Mouse (Mus musculus): ENCODE measurements around the gene Gm44596. TPM values are rescaled to one million over a fixed set of nuclear protein-coding genes. Genes with fewer than 3 reads are reported as not detected.

Gm44596 gene
- total and polyA plus RNA-seq, 3 experiments, result not detected

DNA sequence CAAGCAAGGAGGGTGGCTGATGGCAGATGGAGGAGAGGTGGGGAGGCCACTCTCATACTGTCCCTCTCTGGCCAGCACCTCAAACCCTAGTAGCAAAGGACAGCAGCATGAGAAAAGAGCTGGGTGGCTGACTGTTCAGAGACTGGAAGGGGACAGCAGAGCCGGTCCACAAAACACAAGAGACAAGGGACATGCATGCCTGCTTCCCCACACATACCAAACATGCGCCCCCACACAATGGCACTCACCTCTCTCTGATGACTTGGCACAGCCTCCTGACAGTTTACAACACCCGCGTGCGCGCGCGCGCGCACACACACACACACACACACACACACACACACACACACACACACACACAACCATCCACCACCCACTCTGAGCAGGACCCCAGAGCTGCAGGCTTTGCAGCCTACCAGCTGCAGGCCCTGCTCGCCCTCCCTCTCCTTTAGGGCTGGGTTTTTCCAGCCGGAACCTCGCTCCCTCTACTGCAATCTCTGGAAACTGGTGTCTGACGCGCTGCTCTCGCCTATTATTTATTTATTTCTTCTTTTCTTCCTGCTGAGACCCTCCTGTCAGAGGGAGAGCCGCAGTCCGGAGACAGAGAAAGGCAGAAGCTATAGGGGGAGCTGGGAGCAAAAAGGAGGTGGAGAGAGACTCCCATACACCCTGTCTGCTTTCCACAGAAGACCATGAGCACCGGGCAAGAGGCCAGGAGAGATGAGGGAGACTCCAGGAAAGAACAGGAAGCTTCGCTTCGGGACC is 24.3 kb downstream of the Gm44596 start:
- WGBS, result 33% methylated on average over 21 of the region's 21 CpGs
- Histone ChIP-seq H3K79me2 (replicated peaks; ENCODE audit: control insufficient read depth, insufficient read depth, low read length) (no peaks in the 10 kb centered on the region), H3K27me3 (ENCODE audit: control insufficient read depth, insufficient read depth, low read length) (no peaks in the 10 kb centered on the region), H3K36me3 (ENCODE audit: control insufficient read depth, insufficient read depth, low read length) (no peaks in the 10 kb centered on the region), H3K27ac (no peak overlapping the region), H3K4me1 (ENCODE audit: control insufficient read depth, insufficient read depth, low read length) (no peaks in the 10 kb centered on the region), H3K4me3 (no peak overlapping the region), H3K9ac (ENCODE audit: low read depth, low read length) (peak overlapping the region; percentile 6; the same call in 1 of the 2 replicates)
- intact Hi-C loops (cut with DNase I), result no loop called here
- TF ChIP-seq CTCF (IDR thresholded peaks at IDR 0.05) (no peak), EP300 (IDR thresholded peaks at IDR 0.05; ENCODE audit: insufficient read depth, low read depth, low read length) (no peak), POLR2A (IDR thresholded peaks at IDR 0.05; ENCODE audit: insufficient read depth, low read depth, low read length) (no peak)
- peak; percentile 15 to 34 for DNase-seq

- no peaks in the 10 kb centered on the region for H3K4me1 ChIP-seq (ENCODE audit: control insufficient read depth, insufficient read depth, low read length)
- no peaks in the 10 kb centered on the region for H3K27me3 ChIP-seq (ENCODE audit: control insufficient read depth, insufficient read depth, low read length)
- 48% methylated on average over 5 of the region's 5 CpGs for WGBS
- no peaks in the 10 kb centered on the region for H3K79me2 ChIP-seq (replicated peaks; ENCODE audit: control insufficient read depth, insufficient read depth, low read length)
- TF ChIP-seq POLR2A (IDR thresholded peaks at IDR 0.05; ENCODE audit: insufficient read depth, low read depth, low read length), result no peak
- TF ChIP-seq EP300 (IDR thresholded peaks at IDR 0.05; ENCODE audit: insufficient read depth, low read depth, low read length), result no peak
- TF ChIP-seq CTCF (IDR thresholded peaks at IDR 0.05), result no peak
- H3K9ac ChIP-seq (ENCODE audit: low read depth, low read length), result no peak overlapping the region
- H3K4me3 ChIP-seq, result no peak overlapping the region
- intact Hi-C loops (cut with DNase I), result no loop called here
- no peaks in the 10 kb centered on the region for H3K36me3 ChIP-seq (ENCODE audit: control insufficient read depth, insufficient read depth, low read length)
- no peak overlapping the region for H3K27ac ChIP-seq
- DNase-seq, result no peak
Observed at GRCm38 (mm10) chr6:128404708-128405107, 29.4 kb downstream of the Gm44596 start.

GRCm38 (mm10) chr6:128408544-128409125 is 33.3 kb downstream of the Gm44596 start:
- TF ChIP-seq EP300 (IDR thresholded peaks at IDR 0.05; ENCODE audit: insufficient read depth, low read depth, low read length) (no peak), POLR2A (IDR thresholded peaks at IDR 0.05; ENCODE audit: insufficient read depth, low read depth, low read length) (no peak), CTCF (IDR thresholded peaks at IDR 0.05) (no peak)
- no peaks in the 10 kb centered on the region for H3K4me1 ChIP-seq (ENCODE audit: control insufficient read depth, insufficient read depth, low read length)
- no peaks in the 10 kb centered on the region for H3K36me3 ChIP-seq (ENCODE audit: control insufficient read depth, insufficient read depth, low read length)
- H3K27ac ChIP-seq, result no peak overlapping the region
- DNase-seq, result no peak
- H3K9ac ChIP-seq (ENCODE audit: low read depth, low read length), result no peak overlapping the region
- H3K27me3 ChIP-seq (ENCODE audit: control insufficient read depth, insufficient read depth, low read length), result no peaks in the 10 kb centered on the region
- H3K4me3 ChIP-seq, result no peak overlapping the region
- no peaks in the 10 kb centered on the region for H3K79me2 ChIP-seq (replicated peaks; ENCODE audit: control insufficient read depth, insufficient read depth, low read length)
- intact Hi-C loops (cut with DNase I), result no loop called here
- 88% methylated on average over 7 of the region's 7 CpGs for WGBS

- DNase-seq, result no peak
- WGBS, result 95% methylated on average over 13 of the region's 13 CpGs
- Histone ChIP-seq H3K4me1 (ENCODE audit: control insufficient read depth, insufficient read depth, low read length) (no peaks in the 10 kb centered on the region), H3K27ac (no peak overlapping the region), H3K4me3 (no peak overlapping the region), H3K79me2 (replicated peaks; ENCODE audit: control insufficient read depth, insufficient read depth, low read length) (no peaks in the 10 kb centered on the region), H3K36me3 (ENCODE audit: control insufficient read depth, insufficient read depth, low read length) (no peaks in the 10 kb centered on the region), H3K9ac (ENCODE audit: low read depth, low read length) (no peak overlapping the region), H3K27me3 (ENCODE audit: control insufficient read depth, insufficient read depth, low read length) (no peaks in the 10 kb centered on the region)
- intact Hi-C loops (cut with DNase I), result loop anchor here (2.0 to 10.0 kb wide), 4 partner anchors 30 to 206 kb away; partner anchors contain the start of genes Foxm1 and Rhno1
- TF ChIP-seq EP300 (IDR thresholded peaks at IDR 0.05; ENCODE audit: insufficient read depth, low read depth, low read length), result no peak
- no peak for TF ChIP-seq POLR2A (IDR thresholded peaks at IDR 0.05; ENCODE audit: insufficient read depth, low read depth, low read length)
- no peak for TF ChIP-seq CTCF (IDR thresholded peaks at IDR 0.05)
Observed at GRCm38 (mm10) chr6:128410305-128410704, 35.0 kb downstream of the Gm44596 start.

DNA sequence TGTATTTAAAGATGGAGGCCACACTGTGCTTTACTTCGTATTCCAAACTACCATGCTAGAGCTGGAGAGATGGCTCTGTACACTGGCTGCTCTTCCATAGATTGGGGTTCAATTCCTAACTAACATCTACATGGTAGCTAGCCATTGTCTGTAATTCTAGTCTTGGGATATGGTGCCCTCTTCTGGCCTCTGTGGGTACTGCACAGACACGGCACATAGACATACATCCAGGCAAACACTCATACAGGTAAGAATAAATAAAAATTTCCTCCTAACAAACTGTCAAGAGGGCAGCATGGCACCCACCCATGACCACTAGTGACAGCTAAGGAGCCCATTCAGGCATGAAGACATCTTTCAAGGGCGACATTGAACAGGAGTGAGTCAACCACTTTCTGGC is 35.8 kb downstream of the Gm44596 start:
- TF ChIP-seq POLR2A (IDR thresholded peaks at IDR 0.05; ENCODE audit: insufficient read depth, low read depth, low read length) (no peak), EP300 (IDR thresholded peaks at IDR 0.05; ENCODE audit: insufficient read depth, low read depth, low read length) (0 out of 2 replicates have a peak, but pooled peaks have one; percentile 62)
- H3K27me3 ChIP-seq (ENCODE audit: control insufficient read depth, insufficient read depth, low read length), result no peaks in the 10 kb centered on the region
- DNase-seq, result peak; percentile 63 to 85
- H3K9ac ChIP-seq (ENCODE audit: low read depth, low read length), result no peak overlapping the region
- intact Hi-C loops (cut with DNase I), result loop anchor here (1.0 to 10.0 kb wide), 6 partner anchors 30 to 206 kb away; partner anchors contain the start of genes Foxm1 and Rhno1
- WGBS, result 11% methylated on average over 3 of the region's 3 CpGs
- no peaks in the 10 kb centered on the region for H3K36me3 ChIP-seq (ENCODE audit: control insufficient read depth, insufficient read depth, low read length)
- H3K4me3 ChIP-seq, result no peak overlapping the region
- H3K27ac ChIP-seq, result no peak overlapping the region
- H3K4me1 ChIP-seq (ENCODE audit: control insufficient read depth, insufficient read depth, low read length), result no peaks in the 10 kb centered on the region
- no peaks in the 10 kb centered on the region for H3K79me2 ChIP-seq (replicated peaks; ENCODE audit: control insufficient read depth, insufficient read depth, low read length)

DNA sequence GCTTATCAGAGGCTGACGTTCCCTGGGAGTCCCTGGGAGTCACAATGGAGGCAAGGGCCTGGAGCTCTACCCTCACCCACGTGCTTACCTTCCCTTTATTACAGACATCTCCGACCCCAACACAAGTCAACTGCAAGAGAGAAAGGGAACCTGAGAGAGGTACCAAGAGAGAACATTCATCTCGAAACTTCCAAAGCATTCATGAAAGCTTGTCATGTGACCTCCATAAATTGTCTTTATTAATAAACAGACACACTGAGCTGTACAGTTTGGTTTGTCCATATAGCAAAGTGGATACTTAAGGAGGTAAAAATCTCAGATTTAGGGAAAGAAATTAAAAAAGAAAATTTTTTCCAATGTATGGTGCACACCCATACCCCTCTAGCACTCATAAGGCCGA is 40.9 kb downstream of the Gm44596 start:
- WGBS, result 87% methylated on average over 5 of the region's 5 CpGs
- DNase-seq, result no peak
- Histone ChIP-seq H3K4me3 (no peak overlapping the region), H3K79me2 (replicated peaks; ENCODE audit: control insufficient read depth, insufficient read depth, low read length) (no peaks in the 10 kb centered on the region), H3K9ac (ENCODE audit: low read depth, low read length) (no peak overlapping the region), H3K27ac (no peak overlapping the region), H3K4me1 (ENCODE audit: control insufficient read depth, insufficient read depth, low read length) (no peaks in the 10 kb centered on the region), H3K36me3 (ENCODE audit: control insufficient read depth, insufficient read depth, low read length) (no peaks in the 10 kb centered on the region), H3K27me3 (ENCODE audit: control insufficient read depth, insufficient read depth, low read length) (no peaks in the 10 kb centered on the region)
- TF ChIP-seq CTCF (IDR thresholded peaks at IDR 0.05) (no peak), EP300 (IDR thresholded peaks at IDR 0.05; ENCODE audit: insufficient read depth, low read depth, low read length) (no peak), POLR2A (IDR thresholded peaks at IDR 0.05; ENCODE audit: insufficient read depth, low read depth, low read length) (no peak)
- intact Hi-C loops (cut with DNase I), result loop anchor here (10.0 kb wide), 2 partner anchors 181 to 211 kb away; no protein-coding TSS in a partner anchor

Data from heart, adult 2 months (tissue).